Mouse (Mus musculus) lung, embryonic 16.5 days (tissue): ENCODE measurements around the gene Hdlbp. TPM values are rescaled to one million over a fixed set of nuclear protein-coding genes. Genes with fewer than 3 reads are reported as not detected.
"Not testable (repeated sequence)": the region's sequence is repeated elsewhere in the genome, so short reads cannot be mapped to it uniquely, and the experiment has no call there.

Source experiments
- ATAC-seq: fragments of 200-750 bp; cut with Nextera tagmentation; 2 replicates; pipeline ENCODE4 v1.8.0; 2017; ENCODE audit warnings: low read depth, mild to moderate bottlenecking, moderate library complexity
- H3K27ac ChIP-seq: fragments of 300-500 bp; sonication (generic); 2 replicates; pipeline ENCODE4 v1.5.1; 2014; ENCODE audit warnings: mild to moderate bottlenecking, control low read depth, low read length
- H3K27me3 ChIP-seq: fragments of 300-500 bp; sonication (generic); 2 replicates; pipeline ENCODE4 v1.6.1; 2014; ENCODE audit warnings: low read depth, low read length, mixed read lengths; ENCODE audit not compliant: control insufficient read depth, insufficient read depth
- H3K36me3 ChIP-seq: fragments of 300-500 bp; sonication (generic); 2 replicates; pipeline ENCODE4 v1.6.1; 2014; ENCODE audit warnings: low read length; ENCODE audit not compliant: control insufficient read depth, insufficient read depth
- H3K4me1 ChIP-seq: fragments of 300-500 bp; sonication (generic); replicated peaks from 2 replicates; pipeline ENCODE4 v1.6.1; 2014; ENCODE audit warnings: low read length, mixed read lengths; ENCODE audit not compliant: control insufficient read depth, insufficient read depth
- H3K4me2 ChIP-seq: fragments of 300-500 bp; sonication (generic); 2 replicates; pipeline ENCODE4 v1.6.1; 2014; ENCODE audit warnings: low read depth, low read length, control low read depth
- H3K4me3 ChIP-seq: fragments of 300-500 bp; sonication (generic); 2 replicates; pipeline ENCODE4 v1.5.1; 2014; ENCODE audit warnings: mild to moderate bottlenecking, low read length, control low read depth
- H3K9ac ChIP-seq: fragments of 300-500 bp; sonication (generic); 2 replicates; pipeline ENCODE4 v1.6.1; 2014; ENCODE audit warnings: low read length, control low read depth
- H3K9me3 ChIP-seq: fragments of 300-500 bp; sonication (generic); 2 replicates; pipeline ENCODE4 v1.6.1; 2016; ENCODE audit warnings: low read length; ENCODE audit not compliant: control insufficient read depth
- WGBS: fragments of 180-500 bp; shearing (Covaris S2); extraction: QIAGEN DNeasy Blood & Tissue Kit; methylation state at CpG from one replicate; pipeline ENCODE4 v1.1.7; 2014; 5-methylcytosine and 5-hydroxymethylcytosine counted together
- polyA plus RNA-seq: library from polyadenylated mRNA; unstranded; fragments of >200 nt; fragmentation: Nextera tagmentation; extraction: Ambion mirVana; gene quantifications from 2 replicates; pipeline ENCODE4 v1.2.1, GENCODE M21; 2015

Gene Hdlbp
- polyA plus RNA-seq, 1 experiment from 2014 or later, result 172 TPM

- no peak for ATAC-seq
- Histone ChIP-seq H3K9ac (no peak overlapping the region), H3K4me1 (no peaks in the 10 kb centered on the region; the same call in 1 of the 2 replicates), H3K9me3 (no peaks in the 10 kb centered on the region), H3K27me3 (no peaks in the 10 kb centered on the region), H3K36me3 (no peaks in the 10 kb centered on the region), H3K4me3 (no peak overlapping the region), H3K27ac (no peak overlapping the region), H3K4me2 (no peak overlapping the region)
- 16% methylated on average over 1 of the region's 1 CpGs for WGBS
These were observed 20.3 kb downstream of the Hdlbp start for GRCm38 (mm10) chr1:93458357-93458756.

GRCm38 (mm10) chr1:93453721-93454255, 24.8 kb downstream of the Hdlbp start:
- H3K4me3 ChIP-seq, result no peak overlapping the region
- no peaks in the 10 kb centered on the region for H3K9me3 ChIP-seq
- H3K27ac ChIP-seq, result no peak overlapping the region
- H3K4me2 ChIP-seq, result no peak overlapping the region
- H3K4me1 ChIP-seq, result no peaks in the 10 kb centered on the region
- ATAC-seq, result no peak
- H3K27me3 ChIP-seq, result no peaks in the 10 kb centered on the region
- H3K9ac ChIP-seq, result no peak overlapping the region
- no peaks in the 10 kb centered on the region for H3K36me3 ChIP-seq

- not testable (repeated sequence) for H3K9me3 ChIP-seq, H3K27ac ChIP-seq, H3K27me3 ChIP-seq, H3K4me3 ChIP-seq, H3K4me1 ChIP-seq, H3K9ac ChIP-seq, H3K4me2 ChIP-seq, ATAC-seq, H3K36me3 ChIP-seq
- WGBS, result 83% methylated on average over 5 of the region's 5 CpGs
These were observed 28.5 kb downstream of the Hdlbp start for GRCm38 (mm10) chr1:93450118-93450517.

- 9% methylated on average over 3 of the region's 3 CpGs for WGBS
- Histone ChIP-seq H3K36me3 (peaks cover 8% of the 10 kb centered on the region), H3K9me3 (no peaks in the 10 kb centered on the region), H3K27ac (peak overlapping the region; percentile 96), H3K27me3 (no peaks in the 10 kb centered on the region), H3K4me1 (peaks cover 11% of the 10 kb centered on the region), H3K9ac (peak overlapping the region; percentile 91), H3K4me3 (peak overlapping the region; percentile 91), H3K4me2 (peak overlapping the region; percentile 58)
- peak; percentile 34 for ATAC-seq
These were observed 32.8 kb downstream of the Hdlbp start for GRCm38 (mm10) chr1:93445822-93446162.

- peaks cover 13% of the 10 kb centered on the region for H3K36me3 ChIP-seq
- H3K4me2 ChIP-seq, result peak overlapping the region; percentile 58
- peak; percentile 95 for ATAC-seq
- H3K4me1 ChIP-seq, result peaks cover 11% of the 10 kb centered on the region
- H3K4me3 ChIP-seq, result peak overlapping the region; percentile 91
- no peaks in the 10 kb centered on the region for H3K27me3 ChIP-seq
- H3K27ac ChIP-seq, result peak overlapping the region; percentile 96
- peak overlapping the region; percentile 91 for H3K9ac ChIP-seq
- under 1% methylated on average over 62 of the region's 84 CpGs for WGBS
- H3K9me3 ChIP-seq, result no peaks in the 10 kb centered on the region
These were observed 33.3 kb downstream of the Hdlbp start for GRCm38 (mm10) chr1:93445111-93445821.

- 2% methylated on average over 18 of the region's 18 CpGs for WGBS
- peak overlapping the region; percentile 96 for H3K27ac ChIP-seq
- H3K9me3 ChIP-seq, result no peaks in the 10 kb centered on the region
- peaks cover 11% of the 10 kb centered on the region for H3K4me1 ChIP-seq
- ATAC-seq, result peak; percentile 91
- H3K36me3 ChIP-seq, result peaks cover 16% of the 10 kb centered on the region
- peak overlapping the region; percentile 91 for H3K4me3 ChIP-seq
- peak overlapping the region; percentile 58 for H3K4me2 ChIP-seq
- H3K27me3 ChIP-seq, result no peaks in the 10 kb centered on the region
- peak overlapping the region; percentile 91 for H3K9ac ChIP-seq
These were observed 34.1 kb downstream of the Hdlbp start for GRCm38 (mm10) chr1:93444405-93445110.

- Histone ChIP-seq H3K27me3 (no peaks in the 10 kb centered on the region), H3K4me2 (no peak overlapping the region), H3K4me3 (no peak overlapping the region), H3K9me3 (no peaks in the 10 kb centered on the region), H3K27ac (no peak overlapping the region), H3K4me1 (peaks cover 11% of the 10 kb centered on the region), H3K36me3 (peaks cover 40% of the 10 kb centered on the region), H3K9ac (no peak overlapping the region)
- ATAC-seq, result no peak
- 90% methylated on average over 1 of the region's 1 CpGs for WGBS
These were observed 39.3 kb downstream of the Hdlbp start for GRCm38 (mm10) chr1:93439321-93439720.

- no peaks in the 10 kb centered on the region for H3K27me3 ChIP-seq
- peaks cover 51% of the 10 kb centered on the region for H3K36me3 ChIP-seq
- no peaks in the 10 kb centered on the region for H3K9me3 ChIP-seq
- no peak overlapping the region for H3K9ac ChIP-seq
- no peak overlapping the region for H3K27ac ChIP-seq
- WGBS, result 77% methylated on average over 6 of the region's 6 CpGs
- H3K4me1 ChIP-seq, result no peaks in the 10 kb centered on the region
- no peak for ATAC-seq
- no peak overlapping the region for H3K4me3 ChIP-seq
- no peak overlapping the region for H3K4me2 ChIP-seq
These were observed 46.5 kb downstream of the Hdlbp start for GRCm38 (mm10) chr1:93432087-93432486.

GRCm38 (mm10) chr1:93403403-93403802, 75.2 kb downstream of the Hdlbp start:
- H3K9ac ChIP-seq, result no peak overlapping the region
- ATAC-seq, result no peak
- H3K36me3 ChIP-seq, result peaks cover 22% of the 10 kb centered on the region
- no peak overlapping the region for H3K4me2 ChIP-seq
- H3K4me3 ChIP-seq, result no peak overlapping the region
- H3K27ac ChIP-seq, result no peak overlapping the region
- 78% methylated on average over 4 of the region's 4 CpGs for WGBS
- H3K9me3 ChIP-seq, result no peaks in the 10 kb centered on the region
- no peaks in the 10 kb centered on the region for H3K4me1 ChIP-seq
- H3K27me3 ChIP-seq, result no peaks in the 10 kb centered on the region
